Mouse (Mus musculus) forebrain, embryonic 13.5 days (tissue): ENCODE measurements around the gene Olfr958. TPM values are rescaled to one million over a fixed set of nuclear protein-coding genes. Genes with fewer than 3 reads are reported as not detected.

ENCODE experiments used
- ATAC-seq: fragments of 200-750 bp; cut with Nextera tagmentation; 2 replicates; pipeline ENCODE4 v1.8.0; 2017
- H3K27ac ChIP-seq: fragments of 300-500 bp; sonication (generic); 2 replicates; pipeline ENCODE4 v1.5.1; 2015; ENCODE audit warnings: inconsistent platforms, mild to moderate bottlenecking, moderate library complexity
- H3K27me3 ChIP-seq: fragments of 300-500 bp; sonication (generic); 2 replicates; pipeline ENCODE4 v1.6.1; 2015; ENCODE audit warnings: mild to moderate bottlenecking, inconsistent platforms
- H3K36me3 ChIP-seq: fragments of 300-500 bp; sonication (generic); 2 replicates; pipeline ENCODE4 v1.6.1; 2015; ENCODE audit warnings: mild to moderate bottlenecking, inconsistent platforms; ENCODE audit not compliant: poor library complexity, severe bottlenecking
- H3K4me1 ChIP-seq: fragments of 300-500 bp; sonication (generic); 2 replicates; pipeline ENCODE4 v1.6.1; 2015; ENCODE audit warnings: inconsistent platforms
- H3K4me2 ChIP-seq: fragments of 300-500 bp; sonication (generic); 2 replicates; pipeline ENCODE4 v1.6.1; 2015; ENCODE audit warnings: inconsistent platforms, mild to moderate bottlenecking, moderate library complexity
- H3K4me3 ChIP-seq: fragments of 300-500 bp; sonication (generic); 2 replicates; pipeline ENCODE4 v1.5.1; 2015; ENCODE audit warnings: mild to moderate bottlenecking, inconsistent platforms
- H3K9ac ChIP-seq: fragments of 300-500 bp; sonication (generic); 2 replicates; pipeline ENCODE4 v1.6.1; 2015; ENCODE audit warnings: mild to moderate bottlenecking, inconsistent platforms
- H3K9me3 ChIP-seq: fragments of 300-500 bp; sonication (generic); replicated peaks from 2 replicates; pipeline ENCODE4 v1.6.1; 2016; ENCODE audit warnings: inconsistent platforms
- WGBS: fragments of 180-500 bp; shearing (Covaris S2); methylation state at CpG from one replicate; pipeline ENCODE4 v1.1.7; 2015; 5-methylcytosine and 5-hydroxymethylcytosine counted together
- polyA plus RNA-seq: library from polyadenylated mRNA; unstranded; fragments of >200 nt; fragmentation: Nextera tagmentation; extraction: Ambion mirVana; gene quantifications from 2 replicates; pipeline ENCODE4 v1.2.1, GENCODE M21; 2015

Gene Olfr958
- polyA plus RNA-seq = not detected in 2 replicates

GRCm38 (mm10) chr9:39553946-39554345 is at the start of gene Olfr958:
Gene Olfr958 (minus strand): TSS chr9:39554054.
- Histone ChIP-seq H3K4me3 (no peak within 1 kb of the TSS), H3K27me3 (no peaks in the 10 kb centered on the region), H3K36me3 (no peaks in the 10 kb centered on the region), H3K9me3 (no peaks in the 10 kb centered on the region), H3K27ac (no peak within 1 kb of the TSS), H3K9ac (no peak within 1 kb of the TSS), H3K4me1 (peaks cover 9% of the 10 kb centered on the region; the same call in 1 of the 2 replicates), H3K4me2 (no peak within 1 kb of the TSS)
- 72% methylated on average over 2 of the region's 2 CpGs for WGBS
- ATAC-seq = peak; percentile 34

DNA sequence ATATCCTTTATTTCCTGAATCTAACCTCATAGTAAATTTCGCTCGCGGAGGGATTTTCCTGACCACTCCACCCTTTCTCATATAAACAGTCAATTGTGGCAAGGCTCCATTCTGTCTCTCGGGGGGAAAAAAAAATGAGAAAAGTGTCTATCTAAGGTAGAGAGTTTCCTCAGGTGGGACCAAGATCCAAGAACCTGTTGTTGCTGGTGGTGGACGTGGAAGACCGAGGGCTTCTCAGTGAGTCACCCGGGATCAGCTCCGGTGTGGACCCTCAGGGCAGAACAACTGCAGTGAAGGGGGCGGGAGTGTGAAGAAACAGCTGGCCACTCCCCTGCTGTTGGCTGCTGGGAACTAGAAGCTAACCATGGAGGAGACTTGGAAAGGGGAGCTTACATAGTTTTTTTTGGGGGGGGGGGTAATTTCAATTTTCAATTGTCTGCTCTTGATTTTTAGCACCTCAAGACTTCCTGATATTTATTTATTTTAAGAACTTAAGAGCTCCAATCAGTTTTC is 49.5 kb upstream of the Olfr958 start:
- Histone ChIP-seq H3K4me3 (peak overlapping the region; percentile 42), H3K27ac (peak overlapping the region; percentile 35; the same call in 1 of the 2 replicates), H3K4me1 (peaks cover 17% of the 10 kb centered on the region; the same call in 1 of the 2 replicates), H3K9ac (peak overlapping the region; percentile 52), H3K9me3 (no peaks in the 10 kb centered on the region), H3K27me3 (peaks cover 2% of the 10 kb centered on the region; the same call in 1 of the 2 replicates), H3K4me2 (peak overlapping the region; percentile 70), H3K36me3 (no peaks in the 10 kb centered on the region)
- WGBS = under 1% methylated on average over 9 of the region's 9 CpGs
- peak; percentile 33 for ATAC-seq

GRCm38 (mm10) chr9:39602536-39603332 is 48.9 kb upstream of the Olfr958 start:
- H3K4me2 ChIP-seq = peak overlapping the region; percentile 70
- peak; percentile 96 for ATAC-seq
- no peaks in the 10 kb centered on the region for H3K36me3 ChIP-seq
- H3K4me3 ChIP-seq = peak overlapping the region; percentile 42
- H3K4me1 ChIP-seq = peaks cover 17% of the 10 kb centered on the region; the same call in 1 of the 2 replicates
- peaks cover 2% of the 10 kb centered on the region; the same call in 1 of the 2 replicates for H3K27me3 ChIP-seq
- H3K9ac ChIP-seq = peak overlapping the region; percentile 52
- WGBS = 0% methylated on average over 19 of the region's 19 CpGs
- H3K27ac ChIP-seq = peak overlapping the region; percentile 35; the same call in 1 of the 2 replicates
- no peaks in the 10 kb centered on the region for H3K9me3 ChIP-seq

DNA sequence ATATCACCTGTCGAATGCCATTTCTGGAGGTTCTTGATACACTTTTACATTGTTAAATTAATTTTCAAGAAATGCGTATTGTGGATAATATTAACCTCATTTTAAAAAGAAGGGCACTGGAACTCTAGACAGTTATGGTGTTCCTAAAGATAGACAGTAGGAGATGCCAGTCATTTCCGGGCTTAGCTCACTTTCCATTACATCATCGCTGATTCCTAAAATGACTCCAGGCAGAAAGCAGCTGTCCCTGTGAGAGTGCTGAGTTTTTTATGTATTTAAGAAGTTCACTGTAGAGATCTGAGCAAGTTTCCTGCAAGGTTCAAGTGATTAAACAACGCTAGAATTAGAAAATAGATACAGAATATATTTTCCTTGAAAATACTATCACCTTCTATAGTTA is 23.2 kb upstream of the Olfr958 start:
- no peaks in the 10 kb centered on the region for H3K9me3 ChIP-seq

DNA sequence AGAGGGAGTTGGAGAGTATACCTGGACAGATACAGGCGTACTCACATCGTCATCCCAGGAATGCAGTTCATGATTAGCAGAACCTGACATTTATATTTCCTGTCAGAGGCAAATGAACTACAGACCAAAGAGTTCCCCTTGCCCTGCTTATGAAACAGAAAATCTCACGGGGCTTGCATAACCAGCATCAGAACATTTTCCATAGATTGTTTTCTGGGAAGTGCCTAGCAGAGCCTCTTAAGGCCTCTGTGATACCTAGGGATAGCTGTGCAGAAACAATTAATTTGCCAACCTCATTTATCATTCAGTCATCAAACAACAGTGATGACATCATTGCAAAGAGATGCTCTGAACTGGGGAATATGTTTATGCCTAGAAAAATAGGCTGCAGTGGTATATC is 21.6 kb upstream of the Olfr958 start, which contains the start of gene Olfr959:
TSS of gene Olfr959 (minus strand) at position 101 of the 400 bp plus-strand sequence.
- Histone ChIP-seq H3K9ac (no peak within 1 kb of the TSS), H3K27ac (no peak within 1 kb of the TSS), H3K4me2 (no peak within 1 kb of the TSS), H3K36me3 (no peaks in the 10 kb centered on the region), H3K4me1 (no peaks in the 10 kb centered on the region), H3K9me3 (no peaks in the 10 kb centered on the region), H3K27me3 (no peaks in the 10 kb centered on the region), H3K4me3 (no peak within 1 kb of the TSS)
- ATAC-seq = no peak
- 92% methylated on average over 3 of the region's 3 CpGs for WGBS

More for the DNA sequence above, 23.2 kb upstream of the Olfr958 start:
- Histone ChIP-seq H3K27ac (no peak overlapping the region), H3K4me1 (no peaks in the 10 kb centered on the region), H3K9ac (no peak overlapping the region), H3K4me2 (no peak overlapping the region), H3K27me3 (no peaks in the 10 kb centered on the region), H3K4me3 (no peak overlapping the region), H3K36me3 (no peaks in the 10 kb centered on the region)
- 91% methylated on average over 5 of the region's 5 CpGs for WGBS
- ATAC-seq = no peak

- peak overlapping the region; percentile 65 for H3K27ac ChIP-seq
- no peak overlapping the region for H3K9ac ChIP-seq
- no peaks in the 10 kb centered on the region for H3K9me3 ChIP-seq
- H3K4me3 ChIP-seq = no peak overlapping the region
- no peaks in the 10 kb centered on the region for H3K27me3 ChIP-seq
- H3K4me1 ChIP-seq = peaks cover 9% of the 10 kb centered on the region; the same call in 1 of the 2 replicates
- H3K4me2 ChIP-seq = no peak overlapping the region
- no peaks in the 10 kb centered on the region for H3K36me3 ChIP-seq
- peak; percentile 61 for ATAC-seq
Observed at GRCm38 (mm10) chr9:39558349-39558647, 4.4 kb upstream of the Olfr958 start.

DNA sequence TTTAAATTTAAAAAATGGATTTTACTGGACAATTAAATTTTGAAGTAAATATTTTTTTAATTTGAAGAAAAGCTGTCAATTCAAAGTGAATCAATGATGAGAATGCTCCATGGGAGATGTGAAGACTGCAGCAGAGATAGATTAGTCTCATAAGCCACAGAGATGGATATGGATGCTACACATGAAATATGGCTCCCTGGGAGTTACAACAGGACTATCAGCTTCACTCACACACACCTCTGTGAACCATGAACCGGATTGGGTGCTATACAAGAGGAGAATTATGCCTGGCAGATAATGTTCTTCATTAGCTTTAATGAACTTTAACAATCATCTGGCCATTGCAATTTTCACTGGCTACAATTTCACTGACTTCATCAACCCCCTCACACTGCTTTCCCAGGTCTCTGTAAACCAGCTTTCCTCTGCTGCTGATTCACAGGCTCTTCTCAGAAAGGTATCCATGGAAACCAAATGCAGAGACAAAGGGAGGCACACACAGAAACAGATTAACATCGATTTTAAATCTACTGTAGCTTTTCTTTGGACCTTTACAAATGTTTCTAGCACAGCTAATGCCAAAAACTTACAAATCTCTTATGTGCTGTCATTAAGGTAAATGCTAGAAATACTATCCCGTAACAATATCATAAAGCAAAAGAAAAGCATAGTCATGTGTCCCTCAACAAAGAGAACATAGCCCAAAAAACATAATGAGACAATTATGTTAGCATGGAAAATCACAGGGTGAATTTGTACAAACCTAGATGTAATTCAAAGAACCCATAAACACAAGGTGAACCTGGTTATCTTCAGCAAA is 3.9 kb upstream of the Olfr958 start:
- Histone ChIP-seq H3K4me1 (peaks cover 9% of the 10 kb centered on the region; the same call in 1 of the 2 replicates), H3K27me3 (no peaks in the 10 kb centered on the region), H3K9me3 (no peaks in the 10 kb centered on the region), H3K9ac (no peak overlapping the region), H3K36me3 (no peaks in the 10 kb centered on the region), H3K4me2 (no peak overlapping the region), H3K4me3 (no peak overlapping the region), H3K27ac (peak overlapping the region; percentile 65)
- ATAC-seq = peak; percentile 95
- 15% methylated on average over 3 of the region's 3 CpGs for WGBS

DNA sequence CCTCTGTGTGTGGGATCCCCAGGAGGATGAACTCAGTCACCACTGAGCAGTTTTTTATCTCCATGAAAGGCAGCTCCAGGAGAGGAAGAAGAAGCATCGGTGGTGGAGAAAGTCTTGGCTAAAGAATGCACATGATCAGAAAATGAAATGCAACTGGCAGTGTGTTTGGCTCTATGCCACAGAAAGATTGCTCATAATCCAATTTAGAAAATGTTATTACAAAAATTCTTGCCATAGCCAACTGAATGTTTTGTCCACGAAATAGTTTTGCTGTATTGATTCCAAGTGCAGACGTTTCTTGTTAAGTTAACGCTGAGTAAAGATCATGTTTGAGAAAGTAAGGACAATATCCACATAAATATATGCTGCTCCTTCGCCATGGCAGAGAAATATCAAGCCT is 3.0 kb downstream of the Olfr958 start:
- 81% methylated on average over 5 of the region's 5 CpGs for WGBS

DNA sequence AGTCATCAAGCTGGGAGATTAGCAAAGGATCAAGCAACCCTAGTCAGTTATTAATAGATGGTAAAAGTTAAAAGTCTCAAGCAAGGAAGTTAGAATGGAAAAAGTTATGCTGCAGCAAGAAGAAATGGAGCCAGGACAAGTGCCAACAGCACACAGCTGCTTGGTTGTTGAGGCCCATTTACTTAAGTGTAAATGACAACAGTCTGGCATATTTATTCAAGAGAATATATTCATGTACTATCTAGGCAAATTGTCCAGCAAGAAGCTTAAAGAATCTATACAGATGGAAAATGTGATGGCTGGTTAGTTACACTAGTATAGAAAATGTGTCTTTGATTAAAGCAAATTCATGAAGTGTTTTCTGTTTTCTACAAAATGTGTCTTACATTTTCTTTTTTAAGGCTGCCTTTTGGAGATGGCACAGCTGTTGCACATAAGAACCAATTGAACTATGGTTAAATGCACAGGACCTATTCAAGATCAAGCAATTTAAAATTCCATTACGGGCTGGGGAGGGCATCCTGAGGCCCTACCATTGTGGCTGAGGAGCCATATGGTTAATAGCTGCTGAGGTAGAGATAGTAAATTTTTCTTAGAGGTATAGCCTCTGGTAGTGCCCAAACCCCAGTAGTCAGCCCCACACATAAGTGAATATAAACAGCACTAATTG is 30.1 kb downstream of the Olfr958 start:
- WGBS = 82% methylated on average over 1 of the region's 1 CpGs
- no peak for ATAC-seq
- Histone ChIP-seq H3K4me3 (no peak overlapping the region), H3K9me3 (no peaks in the 10 kb centered on the region), H3K4me2 (no peak overlapping the region), H3K9ac (no peak overlapping the region), H3K36me3 (no peaks in the 10 kb centered on the region), H3K27me3 (no peaks in the 10 kb centered on the region), H3K27ac (no peak overlapping the region), H3K4me1 (no peaks in the 10 kb centered on the region)

More for the DNA sequence above, 3.0 kb downstream of the Olfr958 start:
- Histone ChIP-seq H3K36me3 (no peaks in the 10 kb centered on the region), H3K9me3 (no peaks in the 10 kb centered on the region), H3K4me2 (no peak overlapping the region), H3K27ac (no peak overlapping the region), H3K27me3 (no peaks in the 10 kb centered on the region), H3K4me3 (no peak overlapping the region), H3K4me1 (no peaks in the 10 kb centered on the region), H3K9ac (no peak overlapping the region)
- ATAC-seq = no peak

DNA sequence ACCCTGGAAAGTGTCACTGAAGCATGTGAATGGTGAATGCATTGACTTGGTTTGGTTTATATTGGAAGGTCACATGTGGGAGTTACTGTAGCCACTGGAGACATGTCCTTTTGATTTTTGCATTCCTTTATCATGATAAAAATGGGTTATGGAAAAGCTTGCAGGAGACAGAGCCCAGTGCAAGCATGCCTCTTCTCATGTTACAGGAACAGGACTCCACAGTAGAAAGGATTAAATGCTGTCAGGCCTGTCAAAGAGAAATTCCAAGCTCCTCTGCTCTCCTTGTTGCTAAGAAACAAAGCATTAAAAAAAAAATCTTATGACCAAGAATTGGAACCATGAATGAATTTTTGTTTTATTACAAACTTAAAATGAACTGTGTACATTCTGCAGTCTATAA is 35.3 kb downstream of the Olfr958 start:
- Histone ChIP-seq H3K4me3 (no peak overlapping the region), H3K27me3 (no peaks in the 10 kb centered on the region), H3K9ac (no peak overlapping the region), H3K4me1 (no peaks in the 10 kb centered on the region), H3K36me3 (no peaks in the 10 kb centered on the region), H3K27ac (no peak overlapping the region), H3K4me2 (no peak overlapping the region), H3K9me3 (no peaks in the 10 kb centered on the region)
- no peak for ATAC-seq

DNA sequence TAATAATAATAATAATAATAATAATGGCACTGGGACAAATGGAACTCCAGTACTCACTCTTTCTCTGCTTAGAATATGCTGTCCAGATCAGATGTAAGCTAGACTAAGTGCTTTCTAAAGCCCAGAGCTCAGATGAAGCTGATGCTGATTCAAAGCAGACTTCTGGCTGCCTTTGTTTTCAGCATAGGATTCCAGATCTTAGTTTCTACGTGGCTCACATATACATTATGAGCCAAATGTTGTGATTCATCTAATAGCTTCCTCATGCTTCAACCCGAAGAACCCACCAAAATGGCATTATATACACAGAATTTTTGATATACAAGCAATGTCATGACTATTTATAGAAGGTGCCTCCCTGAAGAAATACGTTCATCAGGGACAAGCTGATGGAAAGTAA is 38.3 kb downstream of the Olfr958 start, which contains the start of gene Olfr957:
TSS of gene Olfr957 (minus strand) at position 279 of the 400 bp plus-strand sequence.
- H3K27me3 ChIP-seq = no peaks in the 10 kb centered on the region
- no peak within 1 kb of the TSS for H3K9ac ChIP-seq
- no peak for ATAC-seq
- no peaks in the 10 kb centered on the region for H3K9me3 ChIP-seq
- 81% methylated on average over 3 of the region's 3 CpGs for WGBS
- no peak within 1 kb of the TSS for H3K4me2 ChIP-seq
- H3K27ac ChIP-seq = no peak within 1 kb of the TSS
- H3K36me3 ChIP-seq = no peaks in the 10 kb centered on the region
- H3K4me3 ChIP-seq = no peak within 1 kb of the TSS
- H3K4me1 ChIP-seq = no peaks in the 10 kb centered on the region
